Mouse (Mus musculus) G1E (cell line): ENCODE data around the gene Arl9. TPM values are rescaled to one million over a fixed set of nuclear protein-coding genes. Genes with fewer than 3 reads are reported as not detected.

ENCODE experiments used
- ATAC-seq: 2 replicates; pipeline ENCODE4 v1.8.0; 2016; ENCODE audit warnings: mild to moderate bottlenecking; ENCODE audit not compliant: insufficient number of reproducible peaks, poor library complexity, low FRiP score, severe bottlenecking; ENCODE audit errors: extremely low read depth
- DNase-seq: peaks from one replicate; pipeline ENCODE4 v3.0.0; 2012; ENCODE audit warnings: low spot score
- H3K27me3 ChIP-seq: 2 replicates; pipeline ENCODE4 v1.6.1; 2012; ENCODE audit warnings: mild to moderate bottlenecking, low read length, inconsistent platforms; ENCODE audit not compliant: insufficient read depth
- H3K36me3 ChIP-seq: replicated peaks from 2 replicates; pipeline ENCODE3; 2012; ENCODE audit warnings: mild to moderate bottlenecking, inconsistent platforms
- H3K4me1 ChIP-seq: 2 replicates; pipeline ENCODE4 v1.6.1; 2012; ENCODE audit warnings: low read depth, low read length, inconsistent platforms, mixed read lengths; ENCODE audit not compliant: insufficient read depth
- H3K4me3 ChIP-seq: 2 replicates; pipeline ENCODE4 v1.5.1; 2012; ENCODE audit warnings: low read depth, mild to moderate bottlenecking, inconsistent platforms, low read length, moderate library complexity, mixed read lengths
- H3K9me3 ChIP-seq: replicated peaks from 2 replicates; pipeline ENCODE4 v1.6.1; 2012; ENCODE audit warnings: inconsistent platforms
- CTCF ChIP-seq: IDR thresholded peaks from 2 replicates; pipeline ENCODE4 v1.5.1; 2012; ENCODE audit warnings: low read depth, low read length, inconsistent platforms, mixed read lengths
- GATA1 ChIP-seq: IDR thresholded peaks from 2 replicates; pipeline ENCODE4 v1.6.1; 2012; ENCODE audit warnings: borderline replicate concordance, low read length, inconsistent platforms, mixed read lengths
- GATA2 ChIP-seq: IDR thresholded peaks from 2 replicates; pipeline ENCODE4 v1.6.1; 2012; ENCODE audit warnings: low read depth, low read length, inconsistent platforms, borderline replicate concordance
- POLR2AphosphoS5 ChIP-seq: IDR thresholded peaks from 2 replicates; pipeline ENCODE4 v1.6.1; 2012; ENCODE audit warnings: low read depth, low read length, inconsistent platforms; ENCODE audit not compliant: insufficient replicate concordance
- TAL1 ChIP-seq: conservative IDR thresholded peaks from 2 replicates; pipeline ENCODE4 v1.6.1; 2012; ENCODE audit warnings: low read depth, low read length, inconsistent platforms, mixed read lengths
- polyA plus RNA-seq: library from polyadenylated mRNA; stranded (reverse); fragments of >175 nt; gene quantifications from 2 replicates; pipeline ENCODE4 v1.2.3, GENCODE M21; 2012
- total RNA-seq, 2 experiments: library from RNA; stranded (forward) in 1 of 2; stranded (reverse) in 1 of 2; fragments of 200-1000 nt in 1 of 2; fragments of >200 nt in 1 of 2; fragmentation: Nextera tagmentation in 1 of 2; gene quantifications; 2 replicates each; pipeline ENCODE4 v1.2.3; 2014 to 2017

The Arl9 gene
- total and polyA plus RNA-seq, 3 experiments = not detected

GRCm38 (mm10) chr5:76990789-76991188, 13.1 kb upstream of the Arl9 start:
- TF ChIP-seq TAL1 (0 out of 2 replicates have a peak, but pooled peaks have one; percentile 16), GATA1 (no peak)
- H3K27me3 ChIP-seq = no peaks in the 10 kb centered on the region
- H3K9me3 ChIP-seq = no peaks in the 10 kb centered on the region
- H3K36me3 ChIP-seq = peaks cover 86% of the 10 kb centered on the region
- no peak overlapping the region for H3K4me3 ChIP-seq
- H3K4me1 ChIP-seq = peaks cover 42% of the 10 kb centered on the region
- DNase-seq (no peak), ATAC-seq (peak; percentile 54)

- H3K4me1 ChIP-seq = peaks cover 45% of the 10 kb centered on the region
- H3K27me3 ChIP-seq = no peaks in the 10 kb centered on the region
- peaks cover 88% of the 10 kb centered on the region for H3K36me3 ChIP-seq
- DNase-seq = no peak
- H3K9me3 ChIP-seq = no peaks in the 10 kb centered on the region
- H3K4me3 ChIP-seq = peak overlapping the region; percentile 23; the same call in 1 of the 2 replicates
- TF ChIP-seq TAL1 = peak; percentile 53
- no peak for TF ChIP-seq GATA1
- TF ChIP-seq GATA2 = no peak
- TF ChIP-seq CTCF = no peak
- peak; percentile 26; the same call in 1 of the 2 replicates for ATAC-seq
Observed at GRCm38 (mm10) chr5:76993174-76993814, 10.6 kb upstream of the Arl9 start.

GRCm38 (mm10) chr5:76998416-76998815, 5.4 kb upstream of the Arl9 start:
- peaks cover 74% of the 10 kb centered on the region for H3K36me3 ChIP-seq
- ATAC-seq = no peak
- no peak overlapping the region for H3K4me3 ChIP-seq
- TF ChIP-seq TAL1 (no peak), POLR2AphosphoS5 (no peak), GATA1 (no peak), GATA2 (no peak), CTCF (no peak)
- no peaks in the 10 kb centered on the region for H3K27me3 ChIP-seq
- H3K9me3 ChIP-seq = no peaks in the 10 kb centered on the region
- H3K4me1 ChIP-seq = peaks cover 9% of the 10 kb centered on the region
- no peak for DNase-seq

GRCm38 (mm10) chr5:77001192-77001591, 2.7 kb upstream of the Arl9 start:
- Histone ChIP-seq H3K9me3 (no peaks in the 10 kb centered on the region; the same call in 1 of the 2 replicates), H3K4me3 (no peak overlapping the region), H3K4me1 (0 out of 2 replicates have a peak, but pooled peaks cover under 1% of the 10 kb centered on the region), H3K36me3 (peaks cover 51% of the 10 kb centered on the region), H3K27me3 (no peaks in the 10 kb centered on the region)
- DNase-seq = no peak
- TF ChIP-seq CTCF = no peak
- TF ChIP-seq GATA2 = no peak
- TF ChIP-seq TAL1 = no peak
- TF ChIP-seq GATA1 = no peak
- no peak for TF ChIP-seq POLR2AphosphoS5
- ATAC-seq = no peak

GRCm38 (mm10) chr5:77010352-77010751, 6.5 kb downstream of the Arl9 start:
- Histone ChIP-seq H3K4me1 (peaks cover 2% of the 10 kb centered on the region; the same call in 1 of the 2 replicates), H3K9me3 (no peaks in the 10 kb centered on the region), H3K27me3 (no peaks in the 10 kb centered on the region), H3K36me3 (no peaks in the 10 kb centered on the region), H3K4me3 (no peak overlapping the region)
- no peak for TF ChIP-seq GATA1
- TF ChIP-seq CTCF = no peak
- TF ChIP-seq TAL1 = no peak
- no peak for TF ChIP-seq GATA2
- no peak for TF ChIP-seq POLR2AphosphoS5
- DNase-seq (no peak), ATAC-seq (no peak)

GRCm38 (mm10) chr5:77011082-77011481, 7.2 kb downstream of the Arl9 start:
- DNase-seq (no peak), ATAC-seq (no peak)
- Histone ChIP-seq H3K4me1 (peaks cover 8% of the 10 kb centered on the region), H3K36me3 (no peaks in the 10 kb centered on the region), H3K4me3 (no peak overlapping the region), H3K27me3 (peaks cover 1% of the 10 kb centered on the region), H3K9me3 (no peaks in the 10 kb centered on the region; the same call in 1 of the 2 replicates)
- TF ChIP-seq POLR2AphosphoS5 (no peak), GATA2 (no peak), CTCF (no peak), TAL1 (no peak), GATA1 (no peak)

- peaks cover 11% of the 10 kb centered on the region for H3K4me1 ChIP-seq
- peaks cover 5% of the 10 kb centered on the region for H3K27me3 ChIP-seq
- DNase-seq (no peak), ATAC-seq (no peak)
- TF ChIP-seq CTCF = no peak
- no peak for TF ChIP-seq GATA2
- no peak for TF ChIP-seq TAL1
- no peak for TF ChIP-seq POLR2AphosphoS5
- no peak for TF ChIP-seq GATA1
- H3K4me3 ChIP-seq = no peak overlapping the region
- H3K9me3 ChIP-seq = no peaks in the 10 kb centered on the region; the same call in 1 of the 2 replicates
- H3K36me3 ChIP-seq = no peaks in the 10 kb centered on the region
Observed at GRCm38 (mm10) chr5:77013171-77013570, 9.3 kb downstream of the Arl9 start.
